Mouse (Mus musculus): Measurements from ENCODE around the gene Aebp2.
"Not testable (repeated sequence)": the region's sequence is repeated elsewhere in the genome, so short reads cannot be mapped to it uniquely, and the experiment has no call there.

The Aebp2 gene

DNA sequence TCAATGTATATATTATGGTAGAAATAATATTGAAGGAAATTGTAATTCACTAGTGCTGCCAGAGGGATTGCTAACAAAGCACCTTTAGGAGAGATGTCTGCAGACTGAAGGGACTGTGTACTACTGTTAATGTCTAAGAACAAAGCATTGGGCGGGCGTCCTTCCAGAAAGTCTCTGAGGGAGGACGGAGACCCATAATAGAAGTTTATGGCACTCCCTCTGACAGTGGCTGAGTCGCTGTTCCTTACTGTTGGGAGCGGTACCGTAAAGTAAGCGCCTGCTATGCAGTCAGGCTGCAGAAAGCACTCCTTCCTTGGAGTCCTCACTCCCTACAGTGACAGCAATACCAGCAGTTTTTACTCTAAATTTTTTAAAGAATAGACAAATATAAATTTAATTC is 29.5 kb downstream of the Aebp2 start:
- no peak for DNase-seq (ENCODE audit: low read depth, low spot score)

- DNase-seq (ENCODE audit: low read depth, low spot score) = no peak
Observed at GRCm38 (mm10) chr6:140655451-140655850, 33.0 kb downstream of the Aebp2 start.

- DNase-seq (ENCODE audit: low read depth, low spot score) = no peak
Observed at GRCm38 (mm10) chr6:140656991-140657390, 34.5 kb downstream of the Aebp2 start.

DNA sequence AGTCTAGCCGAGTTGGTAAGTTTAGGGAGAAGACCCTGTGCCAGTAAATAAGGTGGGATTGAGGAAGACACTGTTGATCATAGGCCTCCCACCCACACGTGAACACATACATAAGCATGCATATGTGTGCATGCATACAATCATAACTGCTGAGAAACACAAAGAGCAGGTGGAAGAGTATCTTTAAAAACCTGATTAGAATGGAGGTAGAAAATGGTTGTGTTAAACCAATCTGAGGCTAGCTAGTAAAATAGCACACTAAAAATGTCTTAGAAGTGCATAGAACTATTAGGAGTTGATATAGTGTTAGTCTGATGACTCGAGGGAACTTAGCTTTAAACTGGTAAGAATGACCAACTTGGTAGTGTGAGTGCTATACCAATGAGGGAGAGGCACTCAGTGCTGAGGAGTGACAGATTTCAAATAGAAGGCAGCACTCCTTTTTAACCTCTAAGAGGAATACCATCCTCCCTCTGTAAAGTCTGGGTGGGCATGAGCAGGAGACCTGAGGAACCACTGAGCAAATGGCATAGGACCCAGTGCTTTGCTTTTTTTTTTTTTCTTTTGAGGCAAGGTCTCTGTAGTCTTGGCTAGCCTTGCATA is 35.6 kb downstream of the Aebp2 start:
- DNase-seq (ENCODE audit: low read depth, low spot score) = no peak

DNA sequence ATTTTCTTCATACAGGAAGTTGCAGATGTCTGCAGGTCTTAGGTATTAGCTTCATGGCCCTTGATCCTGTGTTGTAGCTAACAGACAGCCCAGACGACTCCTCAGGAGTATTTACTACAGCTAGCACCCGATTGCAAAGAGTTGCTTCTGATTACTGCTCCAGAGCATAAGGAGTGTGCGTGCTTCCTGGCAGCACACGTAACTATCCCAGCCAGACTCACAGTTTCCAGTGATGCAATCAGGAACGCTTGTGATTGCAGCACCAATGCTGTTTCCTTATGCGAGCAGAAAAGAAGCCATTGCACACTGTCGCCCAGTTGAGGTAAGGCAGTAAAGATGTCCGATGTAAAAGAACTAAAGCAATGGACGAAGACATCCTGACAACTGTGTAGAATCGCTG is 38.6 kb downstream of the Aebp2 start:
- DNase-seq (ENCODE audit: low read depth, low spot score) = no peak

DNA sequence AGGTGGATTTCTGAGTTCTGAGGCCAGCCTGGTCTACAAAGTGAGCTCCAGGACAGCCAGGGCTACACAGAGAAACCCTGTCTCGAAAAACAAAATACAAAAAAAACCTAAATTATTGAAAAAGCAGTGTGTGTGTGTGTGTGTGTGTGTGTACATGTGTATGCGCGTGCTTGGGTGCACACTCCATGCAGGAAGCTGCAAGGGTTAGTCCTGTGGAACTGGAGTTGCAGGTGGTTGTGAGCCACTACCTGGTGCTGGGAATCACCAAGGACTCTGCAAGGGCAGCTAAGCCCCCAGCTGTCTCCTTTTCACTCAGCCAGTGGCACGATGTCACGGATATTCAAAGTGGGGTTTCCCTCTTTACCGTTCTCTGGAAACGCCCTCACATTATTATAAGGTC is 39.3 kb downstream of the Aebp2 start:
- DNase-seq (ENCODE audit: low read depth, low spot score) = no peak

GRCm38 (mm10) chr6:140662290-140662689 is 39.8 kb downstream of the Aebp2 start:
- no peak for DNase-seq (ENCODE audit: low read depth, low spot score)

- not testable (repeated sequence) for DNase-seq (ENCODE audit: low read depth, low spot score)
Observed at GRCm38 (mm10) chr6:140662697-140663096, 40.2 kb downstream of the Aebp2 start.

DNA sequence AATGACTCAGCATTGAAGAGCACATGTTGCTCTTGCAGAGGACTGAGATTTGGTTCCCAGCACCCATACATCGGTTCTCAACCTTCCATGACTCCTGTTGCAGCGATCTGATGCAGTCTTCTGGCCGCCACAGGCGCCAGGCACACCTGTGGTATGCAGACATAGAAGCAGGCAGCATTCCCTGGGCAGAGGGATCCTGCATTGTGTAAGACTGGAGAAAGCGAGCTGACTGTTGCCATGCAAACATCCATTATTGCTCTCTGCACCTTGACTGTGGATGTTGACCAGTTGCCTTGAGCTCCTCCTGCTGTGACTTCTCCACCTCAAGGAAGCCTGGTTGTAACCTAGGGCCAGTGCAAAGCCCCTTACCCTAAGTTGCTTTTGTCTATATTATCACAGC is 42.1 kb downstream of the Aebp2 start:
- no peak for DNase-seq (ENCODE audit: low read depth, low spot score)

- DNase-seq (ENCODE audit: low read depth, low spot score) = no peak
Observed at GRCm38 (mm10) chr6:140666486-140667240, 44.2 kb downstream of the Aebp2 start.

DNA sequence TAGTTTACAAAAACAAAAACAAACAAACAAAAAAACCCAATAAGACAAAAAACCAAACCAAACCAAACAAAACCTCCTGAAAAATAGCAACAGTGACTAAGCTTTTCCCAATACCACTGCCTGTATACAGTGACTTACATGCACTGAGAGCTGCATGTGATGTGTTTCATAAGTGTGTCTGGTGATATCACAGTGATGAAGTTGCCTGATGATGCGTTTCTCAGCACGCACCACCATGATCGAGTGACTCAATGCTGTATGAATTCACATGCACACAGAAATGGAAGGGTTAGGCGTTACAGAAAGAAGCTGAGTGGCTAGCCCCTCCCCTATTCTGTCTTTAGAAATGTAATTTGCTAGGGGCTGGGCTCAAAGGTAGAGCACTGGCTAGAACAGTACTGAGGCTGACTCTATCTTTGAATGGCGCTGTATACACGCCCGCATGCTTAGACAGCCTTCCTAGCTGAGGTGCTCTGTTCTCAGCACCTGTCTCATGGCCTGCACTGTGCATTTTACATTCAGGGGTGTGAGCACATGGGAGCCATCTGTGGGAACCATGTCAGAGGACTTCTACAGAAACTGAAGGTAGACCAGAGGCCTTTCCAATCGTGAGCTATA is 44.9 kb downstream of the Aebp2 start:
- no peak for DNase-seq (ENCODE audit: low read depth, low spot score)

GRCm38 (mm10) chr6:140674414-140674813 is 52.0 kb downstream of the Aebp2 start:
- no peak for DNase-seq (ENCODE audit: low read depth, low spot score)

GRCm38 (mm10) chr6:140676094-140676493 is 53.6 kb downstream of the Aebp2 start:
- no peak for DNase-seq (ENCODE audit: low read depth, low spot score)

GRCm38 (mm10) chr6:140677041-140677440 is 54.6 kb downstream of the Aebp2 start:
- DNase-seq (ENCODE audit: low read depth, low spot score) = no peak

GRCm38 (mm10) chr6:140677960-140678359 is 55.5 kb downstream of the Aebp2 start:
- DNase-seq (ENCODE audit: low read depth, low spot score) = no peak

- no peak for DNase-seq (ENCODE audit: low read depth, low spot score)
Observed at GRCm38 (mm10) chr6:140678658-140679271, 56.3 kb downstream of the Aebp2 start.

DNA sequence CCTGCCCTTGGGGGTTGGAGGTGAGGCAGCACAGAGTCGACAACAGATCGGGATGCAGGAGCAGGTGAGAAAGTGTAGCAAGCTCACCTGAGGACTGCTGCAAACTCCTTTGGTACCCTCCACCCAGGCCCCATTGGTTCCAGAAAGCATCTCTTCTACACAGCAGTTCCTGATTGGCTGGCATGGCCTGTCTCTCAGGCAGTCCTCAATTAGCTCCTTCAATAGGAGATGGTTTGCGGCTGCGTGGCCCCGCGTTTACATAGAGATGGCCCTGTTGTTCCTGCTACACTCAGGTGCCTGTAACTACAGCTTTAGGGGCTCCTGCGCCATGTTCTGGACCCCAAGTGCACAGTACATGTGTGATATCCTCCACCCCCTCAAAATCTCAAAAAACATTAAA is 58.2 kb downstream of the Aebp2 start:
- no peak for DNase-seq (ENCODE audit: low read depth, low spot score)

DNA sequence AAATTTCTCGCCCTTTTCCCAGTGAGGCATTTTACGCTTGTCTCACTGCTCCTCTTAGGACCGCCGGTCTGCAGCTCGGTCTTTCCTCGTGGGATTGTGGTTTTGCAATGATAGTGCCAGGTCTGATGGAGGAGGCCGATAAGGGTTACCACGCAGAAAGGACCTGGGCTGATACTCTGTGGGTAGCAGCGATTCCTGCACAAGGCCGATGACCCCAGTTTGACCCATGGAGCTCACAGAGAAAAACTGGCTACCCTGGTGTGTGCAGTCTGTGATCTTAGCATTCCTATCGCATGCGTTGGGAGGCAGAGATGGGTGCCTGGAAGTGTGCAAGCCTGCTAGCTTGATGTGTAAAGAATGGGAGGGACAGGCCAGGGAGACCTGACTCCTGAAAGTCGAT is 60.4 kb downstream of the Aebp2 start:
- no peak for DNase-seq (ENCODE audit: low read depth, low spot score)

- no peak for DNase-seq (ENCODE audit: low read depth, low spot score)
Observed at GRCm38 (mm10) chr6:140684403-140684802, 61.9 kb downstream of the Aebp2 start.

DNA sequence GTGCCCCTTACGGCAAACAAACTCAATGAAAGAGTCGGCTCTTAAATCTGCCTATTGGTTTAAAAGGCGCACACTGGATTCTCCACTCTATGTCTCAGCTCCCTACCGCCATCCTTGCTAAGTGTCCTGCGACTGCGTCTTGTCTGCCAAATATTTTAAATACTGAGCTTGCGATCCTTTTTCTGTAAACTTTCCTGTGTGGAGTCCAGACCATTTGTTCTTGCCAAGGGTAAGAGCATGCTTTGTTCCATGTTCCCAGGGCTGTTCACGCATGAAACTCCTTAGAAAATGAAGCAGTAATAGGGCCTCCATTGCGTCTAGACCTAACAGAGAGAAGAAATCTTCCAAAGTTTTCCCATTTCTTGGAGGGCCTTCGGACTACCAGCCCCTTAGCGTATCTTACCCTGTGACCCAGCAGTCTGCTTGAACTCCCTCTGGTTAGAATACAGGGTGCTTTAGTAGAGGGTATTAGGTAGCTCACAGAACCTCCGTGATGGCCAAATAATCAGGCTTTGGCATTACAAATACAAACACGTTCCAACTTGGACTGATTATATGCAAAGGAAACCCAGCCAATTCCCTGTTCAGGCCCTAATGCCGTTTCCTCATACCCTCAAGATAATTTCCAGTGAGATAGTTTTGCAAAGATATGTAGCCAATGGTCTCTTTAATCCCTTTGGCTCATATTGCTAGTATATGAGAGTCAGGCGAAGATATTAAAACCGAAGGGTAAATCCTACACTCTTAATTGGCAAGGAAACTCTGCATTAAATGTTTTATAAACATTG is 67.3 kb downstream of the Aebp2 start:
- DNase-seq (ENCODE audit: low read depth, low spot score) = no peak

GRCm38 (mm10) chr6:140692160-140692559 is 69.7 kb downstream of the Aebp2 start:
- DNase-seq (ENCODE audit: low read depth, low spot score) = no peak
